Mouse (Mus musculus) spleen, embryonic (tissue): Measurements from ENCODE around the gene Vmn1r152.
"Not testable (repeated sequence)": the region's sequence is repeated elsewhere in the genome, so short reads cannot be mapped to it uniquely, and the experiment has no call there.

Experiments
- CTCF ChIA-PET: fragments of 350-600 bp; sonication (Branson Sonifier 250); formaldehyde crosslinking; loops from one replicate; lab custom pipeline; 2022; lab: Charles Lee

The Vmn1r152 gene

DNA sequence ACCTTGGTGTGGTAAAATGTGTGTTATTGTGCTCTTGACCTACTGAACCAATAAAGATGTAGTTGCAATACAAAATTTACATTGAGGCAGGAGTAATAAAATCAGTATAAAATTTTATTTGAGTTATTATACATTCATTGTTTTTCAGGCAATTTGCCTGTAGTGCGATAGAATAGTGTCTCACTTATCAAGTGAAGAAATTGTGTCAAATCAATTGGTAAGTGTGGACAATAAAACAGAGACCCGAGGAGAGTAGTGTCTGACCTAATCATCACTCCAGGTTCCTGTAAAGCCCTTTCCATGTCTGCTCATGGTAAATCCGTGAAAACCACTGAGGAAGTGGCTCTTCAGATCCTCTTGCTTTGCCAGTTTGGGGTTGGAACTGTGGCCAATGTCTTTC is at the start of gene Vmn1r152:
Gene Vmn1r152, plus strand, starts transcription at position 301 of the 400 bp plus-strand sequence.
- CTCF ChIA-PET, result not testable (repeated sequence)

GRCm38 (mm10) chr7:22499578-22499977 is 23.2 kb upstream of the Vmn1r152 start, which contains the start of gene Vmn1r151:
Gene Vmn1r151, minus strand, starts transcription at chr7:22499678.
- CTCF ChIA-PET, result not testable (repeated sequence)

- CTCF ChIA-PET, result not testable (repeated sequence)
Measured at GRCm38 (mm10) chr7:22534787-22535186, 12.0 kb downstream of the Vmn1r152 start, which contains the start of gene Gm8677. Gene Gm8677, minus strand, starts transcription at chr7:22534887.

GRCm38 (mm10) chr7:22565243-22565642 is 42.5 kb downstream of the Vmn1r152 start, which contains the start of gene Gm4201:
Gene Gm4201, minus strand, starts transcription at chr7:22565343.
- CTCF ChIA-PET, result not testable (repeated sequence)
